Mouse (Mus musculus): Measurements from ENCODE around the gene Tcl1.
"Not testable (repeated sequence)": the region's sequence is repeated elsewhere in the genome, so short reads cannot be mapped to it uniquely, and the experiment has no call there.

Tcl1 gene

GRCm38 (mm10) chr12:105222601-105223319, at the start of gene Tcl1:
Gene Tcl1 (minus strand): TSS chr12:105222793.
- DNase-seq (ENCODE audit: low spot score in 2 of 2), result no peak

GRCm38 (mm10) chr12:105271016-105271965, 48.7 kb upstream of the Tcl1 start:
- DNase-seq (ENCODE audit: low spot score in 2 of 2), result no peak

GRCm38 (mm10) chr12:105267076-105267475, 44.5 kb upstream of the Tcl1 start:
- no peak for DNase-seq (ENCODE audit: low spot score in 2 of 2)

GRCm38 (mm10) chr12:105266096-105266495, 43.5 kb upstream of the Tcl1 start:
- DNase-seq (ENCODE audit: low spot score in 2 of 2), result no peak

GRCm38 (mm10) chr12:105259221-105259620, 36.6 kb upstream of the Tcl1 start:
- no peak for DNase-seq (ENCODE audit: low spot score in 2 of 2)

- no peak for DNase-seq (ENCODE audit: low spot score in 2 of 2)
Observed at GRCm38 (mm10) chr12:105258787-105259186, 36.2 kb upstream of the Tcl1 start.

- no peak for DNase-seq (ENCODE audit: low spot score in 2 of 2)
Observed at GRCm38 (mm10) chr12:105253796-105254195, 31.2 kb upstream of the Tcl1 start.

- DNase-seq (ENCODE audit: low spot score in 2 of 2), result peak in 1 of 2 experiments; percentile 12
Observed at GRCm38 (mm10) chr12:105248763-105249233, 26.2 kb upstream of the Tcl1 start.

GRCm38 (mm10) chr12:105239060-105239459, 16.5 kb upstream of the Tcl1 start:
- DNase-seq (ENCODE audit: low spot score in 2 of 2), result no peak

GRCm38 (mm10) chr12:105235091-105235490, 12.5 kb upstream of the Tcl1 start:
- DNase-seq (ENCODE audit: low spot score in 2 of 2), result no peak

- no peak for DNase-seq (ENCODE audit: low spot score in 2 of 2)
Observed at GRCm38 (mm10) chr12:105234362-105234761, 11.8 kb upstream of the Tcl1 start.

GRCm38 (mm10) chr12:105224621-105225320, 2.2 kb upstream of the Tcl1 start:
- no peak for DNase-seq (ENCODE audit: low spot score in 2 of 2)

- DNase-seq (ENCODE audit: low spot score in 2 of 2), result no peak
Observed at GRCm38 (mm10) chr12:105217101-105217760, 5.4 kb downstream of the Tcl1 start.

GRCm38 (mm10) chr12:105209231-105209630, 13.4 kb downstream of the Tcl1 start:
- DNase-seq (ENCODE audit: low spot score in 2 of 2), result no peak

- DNase-seq (ENCODE audit: low spot score in 2 of 2), result no peak
Observed at GRCm38 (mm10) chr12:105208441-105208840, 14.2 kb downstream of the Tcl1 start.

- no peak for DNase-seq (ENCODE audit: low spot score in 2 of 2)
Observed at GRCm38 (mm10) chr12:105207071-105207470, 15.5 kb downstream of the Tcl1 start.

- DNase-seq (ENCODE audit: low spot score in 2 of 2), result not testable (repeated sequence)
Observed at GRCm38 (mm10) chr12:105201657-105202056, 20.9 kb downstream of the Tcl1 start, which contains the start of gene Tcl1b4. Gene Tcl1b4 (plus strand): TSS chr12:105201957.

GRCm38 (mm10) chr12:105199684-105200497, 22.7 kb downstream of the Tcl1 start:
- DNase-seq (ENCODE audit: low spot score in 2 of 2), result not testable (repeated sequence)

- DNase-seq (ENCODE audit: low spot score in 2 of 2), result not testable (repeated sequence)
Observed at GRCm38 (mm10) chr12:105190743-105191142, 31.9 kb downstream of the Tcl1 start, which contains the start of gene Tcl1b3. Gene Tcl1b3 (plus strand): TSS chr12:105191043.

GRCm38 (mm10) chr12:105188980-105189379, 33.6 kb downstream of the Tcl1 start:
- not testable (repeated sequence) for DNase-seq (ENCODE audit: low spot score in 2 of 2)
